Mouse (Mus musculus) liver, postnatal 0 days (tissue): ENCODE data around the gene Ifi205.

ENCODE experiments used
- CTCF ChIP-seq: sonication (generic); IDR thresholded peaks from 2 replicates; pipeline ENCODE4 v1.5.1; 2016; ENCODE audit warnings: antibody characterized with exemption, low read depth
- EP300 ChIP-seq: IDR thresholded peaks from 2 replicates; pipeline ENCODE4 v1.6.1; 2016; ENCODE audit warnings: antibody characterized with exemption, low read depth, mild to moderate bottlenecking

DNA sequence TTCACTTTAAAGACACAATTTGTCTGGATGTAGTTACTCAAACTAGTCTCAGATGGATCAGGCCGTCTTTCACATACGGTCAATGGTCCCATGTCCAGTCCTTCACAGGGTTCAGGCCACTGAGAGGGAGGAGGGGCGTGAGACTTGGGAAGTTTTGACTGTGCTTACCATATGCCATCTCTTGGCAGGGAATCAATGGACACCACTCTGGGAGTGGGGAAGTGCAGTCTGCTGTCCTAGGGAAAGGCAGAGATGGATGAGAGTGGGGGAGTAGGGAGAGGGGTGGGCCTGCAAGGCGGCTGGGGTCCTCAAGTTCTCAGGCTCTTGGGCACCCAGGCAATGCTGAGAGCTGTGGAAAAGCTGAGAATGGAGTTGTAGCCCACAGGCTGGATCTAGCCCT, 36.6 kb downstream of the Ifi205 start:
- TF ChIP-seq CTCF (no peak), EP300 (no peak)
